Mouse (Mus musculus) liver, postnatal 0 days (tissue): ENCODE data around the gene Snw1.

Experiments
- CTCF ChIP-seq: sonication (generic); IDR thresholded peaks from 2 replicates; pipeline ENCODE4 v1.5.1; 2016; ENCODE audit warnings: antibody characterized with exemption, low read depth
- EP300 ChIP-seq: IDR thresholded peaks from 2 replicates; pipeline ENCODE4 v1.6.1; 2016; ENCODE audit warnings: antibody characterized with exemption, low read depth, mild to moderate bottlenecking

- TF ChIP-seq CTCF = no peak
- no peak for TF ChIP-seq EP300
These were observed 52.0 kb downstream of the Snw1 start for GRCm38 (mm10) chr12:87419974-87420485.
